Mouse (Mus musculus) testis, adult 2 months (tissue): ENCODE measurements around the gene Pcsk1. TPM values are rescaled to one million over a fixed set of nuclear protein-coding genes. Genes with fewer than 3 reads are reported as not detected.

Experiments
- H3K27ac ChIP-seq: fragments of 200-500 bp; 2 replicates; pipeline ENCODE4 v1.5.1; 2012; ENCODE audit warnings: low read depth, low read length; ENCODE audit not compliant: control insufficient read depth, insufficient read depth
- H3K27me3 ChIP-seq: fragments of 200-500 bp; 2 replicates; pipeline ENCODE4 v1.6.1; 2012; ENCODE audit warnings: mild to moderate bottlenecking, low read length, moderate library complexity; ENCODE audit not compliant: control insufficient read depth, insufficient read depth
- H3K36me3 ChIP-seq: fragments of 200-500 bp; 2 replicates; pipeline ENCODE4 v1.6.1; 2012; ENCODE audit warnings: mild to moderate bottlenecking, low read length; ENCODE audit not compliant: control insufficient read depth, insufficient read depth
- H3K4me1 ChIP-seq: fragments of 200-500 bp; 2 replicates; pipeline ENCODE4 v1.6.1; 2012; ENCODE audit warnings: low read length; ENCODE audit not compliant: control insufficient read depth, insufficient read depth
- H3K4me3 ChIP-seq: fragments of 200-500 bp; 2 replicates; pipeline ENCODE4 v1.5.1; 2012; ENCODE audit warnings: low read depth, mild to moderate bottlenecking, low read length, moderate library complexity, mixed read lengths; ENCODE audit not compliant: control insufficient read depth
- CTCF ChIP-seq: fragments of 200-500 bp; IDR thresholded peaks from 2 replicates; pipeline ENCODE4 v1.5.1; 2012; ENCODE audit warnings: low read depth, mild to moderate bottlenecking, inconsistent platforms, low read length, moderate library complexity; ENCODE audit not compliant: control insufficient read depth, insufficient read depth, insufficient replicate concordance
- POLR2A ChIP-seq: fragments of 200-500 bp; IDR thresholded peaks from 2 replicates; pipeline ENCODE4 v1.6.1; 2012; ENCODE audit warnings: low read depth, mild to moderate bottlenecking, inconsistent platforms, low read length, moderate library complexity; ENCODE audit not compliant: control insufficient read depth
- polyA plus RNA-seq: library from polyadenylated mRNA; depleted of rRNA; stranded (reverse); fragments of >200 nt; gene quantifications from 2 replicates; pipeline ENCODE4 v1.2.3, GENCODE M21; 2012

The Pcsk1 gene
- polyA plus RNA-seq, 1 experiment: 0.07 TPM

DNA sequence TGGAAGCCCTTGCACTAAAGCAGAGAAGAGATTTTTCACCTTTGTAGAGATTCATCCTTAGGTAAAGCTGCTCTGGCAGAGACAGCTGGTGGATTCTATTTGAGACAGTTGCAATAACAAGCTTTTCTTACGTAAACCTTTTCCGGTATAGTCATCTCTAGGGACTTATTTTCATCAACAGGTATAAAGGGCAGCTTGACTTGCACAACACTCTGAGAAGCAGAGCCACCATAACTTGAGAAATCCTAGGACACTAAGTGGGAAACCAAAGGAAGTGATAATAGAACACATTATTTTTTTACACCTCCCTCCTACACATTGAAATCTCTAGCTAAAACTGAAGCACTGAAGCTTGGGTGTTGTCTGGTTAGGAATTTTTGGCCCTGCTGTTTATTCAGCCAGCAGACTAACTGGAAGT is 24.4 kb downstream of the Pcsk1 start:
- Histone ChIP-seq H3K36me3 (no peaks in the 10 kb centered on the region), H3K4me1 (no peaks in the 10 kb centered on the region), H3K27me3 (no peaks in the 10 kb centered on the region), H3K27ac (no peak overlapping the region), H3K4me3 (no peak overlapping the region)
- no peak for TF ChIP-seq CTCF
- TF ChIP-seq POLR2A: no peak

DNA sequence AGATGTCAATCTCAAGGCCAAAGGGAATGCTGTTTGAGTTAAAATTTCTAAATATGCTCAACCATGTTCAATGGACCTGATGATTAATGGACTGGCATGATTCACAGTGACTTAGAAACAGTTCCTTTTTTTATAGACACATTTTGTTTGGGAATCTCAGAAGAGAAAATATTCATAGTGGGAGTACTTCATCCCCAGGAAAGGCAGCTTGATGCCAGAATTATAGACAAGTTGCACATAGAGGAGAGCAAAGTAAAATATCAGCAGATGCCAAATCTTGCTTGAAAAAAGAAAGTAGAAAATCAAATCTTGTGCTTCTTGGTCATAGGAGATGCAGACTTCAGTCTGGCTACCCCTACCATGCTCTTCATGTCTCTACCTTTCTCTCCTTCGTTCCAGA is 25.2 kb downstream of the Pcsk1 start:
- no peaks in the 10 kb centered on the region for H3K4me1 ChIP-seq
- no peak overlapping the region for H3K4me3 ChIP-seq
- H3K27me3 ChIP-seq: no peaks in the 10 kb centered on the region
- no peaks in the 10 kb centered on the region for H3K36me3 ChIP-seq
- no peak for TF ChIP-seq CTCF
- no peak for TF ChIP-seq POLR2A
- no peak overlapping the region for H3K27ac ChIP-seq

DNA sequence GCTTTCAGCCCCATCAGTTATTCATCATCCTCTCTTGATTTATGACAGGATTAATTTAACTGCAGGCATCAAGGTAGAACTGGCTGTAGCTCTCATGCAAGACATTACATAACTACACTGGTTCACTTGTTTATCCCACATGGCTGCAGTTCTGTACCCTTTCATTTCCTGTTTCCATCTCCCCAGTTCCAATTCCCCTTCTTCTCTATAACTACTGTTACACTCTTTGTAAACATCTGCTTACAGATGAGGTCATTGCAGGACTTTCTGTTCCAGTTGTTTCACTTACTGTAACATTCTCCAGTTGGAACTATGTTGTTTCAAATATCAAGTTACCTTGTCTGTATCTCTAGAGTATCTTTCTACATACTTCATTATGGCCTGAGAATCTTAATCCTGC is 46.2 kb downstream of the Pcsk1 start:
- H3K4me1 ChIP-seq: no peaks in the 10 kb centered on the region
- H3K27ac ChIP-seq: no peak overlapping the region
- TF ChIP-seq CTCF (no peak), POLR2A (no peak)
- no peaks in the 10 kb centered on the region for H3K36me3 ChIP-seq
- no peak overlapping the region for H3K4me3 ChIP-seq
- H3K27me3 ChIP-seq: no peaks in the 10 kb centered on the region

- no peak overlapping the region for H3K27ac ChIP-seq
- H3K4me1 ChIP-seq: no peaks in the 10 kb centered on the region
- no peak for TF ChIP-seq POLR2A
- no peak for TF ChIP-seq CTCF
Measured at GRCm38 (mm10) chr13:75160661-75161060, 71.0 kb downstream of the Pcsk1 start.

DNA sequence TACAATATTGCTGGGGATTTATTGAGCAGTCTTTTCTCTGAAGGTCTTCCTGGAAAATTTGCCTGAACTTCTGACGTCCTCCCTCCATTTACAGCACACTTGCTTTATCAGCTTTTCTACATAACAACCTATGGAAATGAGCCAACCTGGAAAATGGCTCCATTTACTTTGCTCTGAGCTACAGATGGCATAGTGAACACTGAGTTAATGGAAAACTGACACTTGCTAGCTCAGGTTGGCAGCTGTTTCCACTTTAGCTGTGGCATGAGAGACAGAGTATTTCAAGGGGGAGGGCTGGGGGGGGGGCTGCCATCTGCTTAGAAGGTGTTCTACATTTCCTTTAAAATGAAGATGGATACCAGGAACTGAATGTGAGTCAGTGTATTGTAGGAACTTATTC is 73.8 kb downstream of the Pcsk1 start:
- H3K27me3 ChIP-seq: no peaks in the 10 kb centered on the region
- H3K4me1 ChIP-seq: no peaks in the 10 kb centered on the region
- TF ChIP-seq POLR2A (no peak), CTCF (no peak)

More at GRCm38 (mm10) chr13:75160661-75161060, 71.0 kb downstream of the Pcsk1 start:
- no peaks in the 10 kb centered on the region for H3K27me3 ChIP-seq
- H3K36me3 ChIP-seq: no peaks in the 10 kb centered on the region
- H3K4me3 ChIP-seq: no peak overlapping the region

More for the DNA sequence above, 73.8 kb downstream of the Pcsk1 start:
- Histone ChIP-seq H3K4me3 (no peak overlapping the region), H3K27ac (no peak overlapping the region), H3K36me3 (no peaks in the 10 kb centered on the region)
